Mouse (Mus musculus) liver, embryonic 14.5 days (tissue): ENCODE data around the gene Srf. TPM values are rescaled to one million over a fixed set of nuclear protein-coding genes. Genes with fewer than 3 reads are reported as not detected.

Experiments
- ATAC-seq: fragments of 200-750 bp; cut with Nextera tagmentation; 2 replicates; pipeline ENCODE4 v1.8.0; 2017; ENCODE audit warnings: moderate number of reproducible peaks, mild to moderate bottlenecking, moderate library complexity; ENCODE audit not compliant: insufficient read depth
- DNase-seq, 3 experiments: peaks; one replicate each; pipeline ENCODE4 v3.0.0-alpha.2; 2012 to 2013; ENCODE audit warnings: low read depth in 3 of 3, low spot score in 3 of 3
- H3K27ac ChIP-seq: fragments of 300-500 bp; sonication (generic); 2 replicates; pipeline ENCODE4 v1.5.1; 2014; ENCODE audit warnings: moderate library complexity, mild to moderate bottlenecking, control low read depth, inconsistent platforms
- H3K27me3 ChIP-seq: fragments of 300-500 bp; sonication (generic); 2 replicates; pipeline ENCODE4 v1.6.1; 2014; ENCODE audit warnings: mild to moderate bottlenecking, low read length, moderate library complexity; ENCODE audit not compliant: control insufficient read depth, insufficient read depth
- H3K36me3 ChIP-seq: fragments of 300-500 bp; sonication (generic); replicated peaks from 2 replicates; pipeline ENCODE4 v1.6.1; 2014; ENCODE audit warnings: low read depth; ENCODE audit not compliant: control insufficient read depth, insufficient read depth
- H3K4me1 ChIP-seq, 2 experiments: fragments of 200-500 bp in 1 of 2; fragments of 300-500 bp in 1 of 2; sonication (generic) in 1 of 2; replicated peaks; 2 replicates each; pipeline ENCODE4 v1.6.1; 2012 to 2014; ENCODE audit warnings: antibody characterized with exemption in 1 of 2, inconsistent platforms in 1 of 2, low read length in 1 of 2; ENCODE audit not compliant: control insufficient read depth in 2 of 2, insufficient read depth in 2 of 2
- H3K4me2 ChIP-seq: fragments of 300-500 bp; sonication (generic); 2 replicates; pipeline ENCODE4 v1.6.1; 2014; ENCODE audit warnings: low read depth, mild to moderate bottlenecking, control low read depth, moderate library complexity
- H3K4me3 ChIP-seq, 2 experiments: fragments of 200-500 bp in 1 of 2; fragments of 300-500 bp in 1 of 2; sonication (generic) in 1 of 2; 2 replicates each; pipeline ENCODE4 v1.5.1; 2012 to 2014; ENCODE audit warnings: low read depth in 2 of 2, low read length in 2 of 2, mild to moderate bottlenecking in 2 of 2, control low read depth in 1 of 2, inconsistent platforms in 1 of 2, moderate library complexity in 1 of 2; ENCODE audit not compliant: insufficient read depth in 1 of 2
- H3K9ac ChIP-seq: fragments of 300-500 bp; sonication (generic); replicated peaks from 2 replicates; pipeline ENCODE4 v1.6.1; 2014; ENCODE audit warnings: mild to moderate bottlenecking, control low read depth, moderate library complexity
- H3K9me3 ChIP-seq: fragments of 300-500 bp; sonication (generic); 2 replicates; pipeline ENCODE4 v1.6.1; 2016; ENCODE audit warnings: low read length, mixed read lengths; ENCODE audit not compliant: control insufficient read depth
- CTCF ChIP-seq: IDR thresholded peaks from 2 replicates; pipeline ENCODE4 v1.5.1; 2016; ENCODE audit warnings: antibody characterized with exemption, low read depth, control low read depth
- EP300 ChIP-seq: IDR thresholded peaks from 2 replicates; pipeline ENCODE4 v1.6.1; 2016; ENCODE audit warnings: antibody characterized with exemption, low read depth
- WGBS: fragments of 180-500 bp; shearing (Covaris S2); extraction: QIAGEN DNeasy Blood & Tissue Kit; methylation state at CpG from one replicate; pipeline ENCODE4 v1.1.7; 2014; ENCODE audit not compliant: insufficient replicate concordance; 5-methylcytosine and 5-hydroxymethylcytosine counted together
- polyA plus RNA-seq, 2 experiments: library from polyadenylated mRNA; depleted of rRNA in 1 of 2; stranded (reverse) in 1 of 2; unstranded in 1 of 2; fragments of >200 nt; fragmentation: Nextera tagmentation in 1 of 2; extraction: Ambion mirVana in 1 of 2; gene quantifications; 2 replicates each; pipeline versions ENCODE4 v1.2.1 to v1.2.3; 2012 to 2014

Gene Srf
- polyA plus RNA-seq, 2 experiments = 2.5 to 16.0 TPM

- no peak overlapping the region for H3K27ac ChIP-seq
- no peak overlapping the region for H3K4me2 ChIP-seq
- TF ChIP-seq CTCF (no peak), EP300 (no peak)
- H3K9ac ChIP-seq = no peak overlapping the region
- H3K27me3 ChIP-seq = no peaks in the 10 kb centered on the region
- no peaks in the 10 kb centered on the region for H3K4me1 ChIP-seq
- DNase-seq (no peak), ATAC-seq (no peak)
- WGBS = 57% methylated on average over 4 of the region's 4 CpGs
- H3K9me3 ChIP-seq = no peaks in the 10 kb centered on the region
- no peaks in the 10 kb centered on the region for H3K36me3 ChIP-seq
- no peak overlapping the region for H3K4me3 ChIP-seq
Observed at GRCm38 (mm10) chr17:46598963-46599362, 43.0 kb upstream of the Srf start.

- Histone ChIP-seq H3K27ac (no peak overlapping the region), H3K9ac (no peak overlapping the region), H3K4me2 (no peak overlapping the region), H3K4me3 (no peak overlapping the region), H3K27me3 (no peaks in the 10 kb centered on the region), H3K36me3 (no peaks in the 10 kb centered on the region), H3K9me3 (no peaks in the 10 kb centered on the region), H3K4me1 (no peaks in the 10 kb centered on the region)
- ATAC-seq (no peak), DNase-seq (no peak)
- 47% methylated on average over 11 of the region's 11 CpGs for WGBS
- TF ChIP-seq EP300 (no peak), CTCF (no peak)
Observed at GRCm38 (mm10) chr17:46597956-46598355, 42.0 kb upstream of the Srf start.

- Histone ChIP-seq H3K4me2 (no peak overlapping the region), H3K4me1 (0 out of 4 replicates have a peak, but pooled peaks cover 0 to 2% of the 10 kb centered on the region in 2 experiments), H3K27me3 (no peaks in the 10 kb centered on the region), H3K27ac (no peak overlapping the region), H3K4me3 (no peak overlapping the region), H3K9ac (no peak overlapping the region), H3K36me3 (no peaks in the 10 kb centered on the region), H3K9me3 (no peaks in the 10 kb centered on the region)
- ATAC-seq (no peak), DNase-seq (no peak)
- 82% methylated on average over 6 of the region's 6 CpGs for WGBS
- TF ChIP-seq CTCF (no peak), EP300 (no peak)
Observed at GRCm38 (mm10) chr17:46595336-46595735, 39.4 kb upstream of the Srf start.

GRCm38 (mm10) chr17:46594606-46595005 is 38.6 kb upstream of the Srf start:
- no peak overlapping the region for H3K9ac ChIP-seq
- TF ChIP-seq EP300 (no peak), CTCF (no peak)
- 69% methylated on average over 9 of the region's 9 CpGs for WGBS

GRCm38 (mm10) chr17:46593124-46593523 is 37.1 kb upstream of the Srf start:
- H3K36me3 ChIP-seq = no peaks in the 10 kb centered on the region

More at GRCm38 (mm10) chr17:46594606-46595005, 38.6 kb upstream of the Srf start:
- H3K36me3 ChIP-seq = no peaks in the 10 kb centered on the region
- no peaks in the 10 kb centered on the region for H3K9me3 ChIP-seq
- H3K4me2 ChIP-seq = no peak overlapping the region
- no peak for DNase-seq
- H3K27me3 ChIP-seq = no peaks in the 10 kb centered on the region
- 0 out of 4 replicates have a peak, but pooled peaks cover 0 to 2% of the 10 kb centered on the region in 2 experiments for H3K4me1 ChIP-seq
- ATAC-seq = no peak
- no peak overlapping the region for H3K27ac ChIP-seq
- no peak overlapping the region for H3K4me3 ChIP-seq

More at GRCm38 (mm10) chr17:46593124-46593523, 37.1 kb upstream of the Srf start:
- ATAC-seq (no peak), DNase-seq (no peak)
- H3K27me3 ChIP-seq = no peaks in the 10 kb centered on the region
- 72% methylated on average over 4 of the region's 4 CpGs for WGBS
- H3K9me3 ChIP-seq = no peaks in the 10 kb centered on the region
- TF ChIP-seq CTCF = no peak
- no peak for TF ChIP-seq EP300
- H3K4me1 ChIP-seq = peaks cover 0 to 5% of the 10 kb centered on the region in 2 experiments; a peak in 2 of 4 replicates
- no peak overlapping the region for H3K27ac ChIP-seq
- no peak overlapping the region for H3K4me2 ChIP-seq
- no peak overlapping the region for H3K4me3 ChIP-seq
- H3K9ac ChIP-seq = no peak overlapping the region
